Mouse (Mus musculus) embryonic facial prominence, embryonic 10.5 days (tissue): ENCODE results near the gene Prpf6. TPM values are rescaled to one million over a fixed set of nuclear protein-coding genes. Genes with fewer than 3 reads are reported as not detected.

Source experiments
- DNase-seq: peaks from one replicate; pipeline ENCODE4 v3.0.0-alpha.2; 2017; ENCODE audit warnings: low spot score
- H3K27ac ChIP-seq: fragments of 300-500 bp; sonication (generic); replicated peaks from 2 replicates; pipeline ENCODE4 v1.5.1; 2016; ENCODE audit warnings: mild to moderate bottlenecking
- H3K27me3 ChIP-seq: fragments of 300-500 bp; sonication (generic); replicated peaks from 2 replicates; pipeline ENCODE4 v1.6.1; 2016; ENCODE audit warnings: low read depth, mild to moderate bottlenecking; ENCODE audit not compliant: poor library complexity, severe bottlenecking
- H3K36me3 ChIP-seq: fragments of 300-500 bp; sonication (generic); replicated peaks from 2 replicates; pipeline ENCODE4 v1.6.1; 2016; ENCODE audit warnings: mild to moderate bottlenecking, moderate library complexity
- H3K4me1 ChIP-seq: fragments of 300-500 bp; sonication (generic); 2 replicates; pipeline ENCODE4 v1.6.1; 2016
- H3K4me3 ChIP-seq: fragments of 300-500 bp; sonication (generic); 2 replicates; pipeline ENCODE4 v1.5.1; 2016; ENCODE audit warnings: mild to moderate bottlenecking, moderate library complexity
- H3K9me3 ChIP-seq: fragments of 300-500 bp; sonication (generic); 2 replicates; pipeline ENCODE4 v1.6.1; 2016; ENCODE audit warnings: mild to moderate bottlenecking
- WGBS: fragments of 180-500 bp; shearing (Covaris S2); methylation state at CpG from one replicate; pipeline ENCODE4 v1.1.7; 2016; 5-methylcytosine and 5-hydroxymethylcytosine counted together
- polyA plus RNA-seq: library from polyadenylated mRNA; unstranded; fragments of >200 nt; fragmentation: Nextera tagmentation; extraction: Ambion mirVana; gene quantifications from 2 replicates; pipeline ENCODE4 v1.2.1, GENCODE M21; 2016

Gene Prpf6
- polyA plus RNA-seq, 1 experiment from 2014 or later = 77.2 TPM

- Histone ChIP-seq H3K36me3 (no peaks in the 10 kb centered on the region), H3K9me3 (no peaks in the 10 kb centered on the region), H3K27me3 (peaks cover 60% of the 10 kb centered on the region), H3K27ac (peak overlapping the region; percentile 73; the same call in 1 of the 2 replicates), H3K4me3 (no peak overlapping the region), H3K4me1 (peaks cover 61% of the 10 kb centered on the region)
- peak; percentile 53 for DNase-seq
- 54% methylated on average over 2 of the region's 2 CpGs for WGBS
Observed at GRCm38 (mm10) chr2:181676424-181676823, 84.8 kb downstream of the Prpf6 start.

GRCm38 (mm10) chr2:181677096-181677754 lies 85.6 kb downstream of the Prpf6 start:
- H3K4me3 ChIP-seq = no peak overlapping the region
- WGBS = 53% methylated on average over 5 of the region's 5 CpGs
- H3K27me3 ChIP-seq = peaks cover 54% of the 10 kb centered on the region
- peaks cover 59% of the 10 kb centered on the region for H3K4me1 ChIP-seq
- H3K9me3 ChIP-seq = no peaks in the 10 kb centered on the region
- peak overlapping the region; percentile 35; the same call in 1 of the 2 replicates for H3K27ac ChIP-seq
- DNase-seq = no peak
- H3K36me3 ChIP-seq = no peaks in the 10 kb centered on the region

- peak overlapping the region; percentile 35; the same call in 1 of the 2 replicates for H3K27ac ChIP-seq
Observed at GRCm38 (mm10) chr2:181677755-181678098, 86.1 kb downstream of the Prpf6 start.

DNA sequence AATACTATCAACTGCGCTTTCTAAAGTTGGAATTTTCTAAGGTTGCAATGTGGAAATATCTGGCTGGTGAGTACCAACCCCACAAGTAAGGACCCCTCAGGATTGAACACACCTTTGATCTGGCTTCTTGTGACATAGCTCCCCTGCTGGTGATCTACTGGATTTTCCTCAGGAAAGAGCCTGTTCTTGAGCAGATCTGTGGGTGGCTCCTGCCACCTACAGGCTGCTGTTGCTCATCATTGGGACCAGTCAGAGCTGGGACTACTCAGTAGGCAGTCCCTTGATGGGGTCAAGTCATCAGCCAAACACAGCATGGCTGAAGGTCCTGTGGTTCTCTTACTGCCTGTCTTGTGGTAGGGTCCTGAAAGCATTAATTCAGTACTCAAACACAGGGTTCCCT lies 87.1 kb downstream of the Prpf6 start:
- Histone ChIP-seq H3K9me3 (no peaks in the 10 kb centered on the region), H3K27me3 (peaks cover 38% of the 10 kb centered on the region), H3K27ac (no peak overlapping the region), H3K4me3 (peak overlapping the region; percentile 18; the same call in 1 of the 2 replicates), H3K36me3 (no peaks in the 10 kb centered on the region), H3K4me1 (peaks cover 51% of the 10 kb centered on the region)
- 38% methylated on average over 1 of the region's 1 CpGs for WGBS
- DNase-seq = peak; percentile 80

More at GRCm38 (mm10) chr2:181677755-181678098, 86.1 kb downstream of the Prpf6 start:
- peaks cover 49% of the 10 kb centered on the region for H3K27me3 ChIP-seq
- DNase-seq = no peak
- 53% methylated on average over 3 of the region's 3 CpGs for WGBS
- no peaks in the 10 kb centered on the region for H3K36me3 ChIP-seq
- H3K9me3 ChIP-seq = no peaks in the 10 kb centered on the region
- H3K4me1 ChIP-seq = peaks cover 59% of the 10 kb centered on the region
- H3K4me3 ChIP-seq = no peak overlapping the region

GRCm38 (mm10) chr2:181679951-181680715 lies 88.5 kb downstream of the Prpf6 start, which contains the start of gene Tcea2:
Tcea2 (plus strand) TSS chr2:181680310.
- H3K4me3 ChIP-seq = peak within 1 kb of the TSS; percentile 78
- H3K4me1 ChIP-seq = peaks cover 40% of the 10 kb centered on the region
- H3K36me3 ChIP-seq = peaks cover 6% of the 10 kb centered on the region; the same call in 1 of the 2 replicates
- H3K27ac ChIP-seq = peak within 1 kb of the TSS; percentile 90
- peak; percentile 86 for DNase-seq
- under 1% methylated on average over 69 of the region's 69 CpGs for WGBS
- no peaks in the 10 kb centered on the region for H3K9me3 ChIP-seq
- H3K27me3 ChIP-seq = peaks cover 26% of the 10 kb centered on the region

- peaks cover 12% of the 10 kb centered on the region for H3K36me3 ChIP-seq
- H3K27me3 ChIP-seq = peaks cover 26% of the 10 kb centered on the region
- peaks cover 34% of the 10 kb centered on the region for H3K4me1 ChIP-seq
- peak overlapping the region; percentile 78 for H3K4me3 ChIP-seq
- peak overlapping the region; percentile 90 for H3K27ac ChIP-seq
- DNase-seq = no peak
- no peaks in the 10 kb centered on the region for H3K9me3 ChIP-seq
- WGBS = 17% methylated on average over 7 of the region's 7 CpGs
Observed at GRCm38 (mm10) chr2:181680716-181681117, 89.0 kb downstream of the Prpf6 start.

DNA sequence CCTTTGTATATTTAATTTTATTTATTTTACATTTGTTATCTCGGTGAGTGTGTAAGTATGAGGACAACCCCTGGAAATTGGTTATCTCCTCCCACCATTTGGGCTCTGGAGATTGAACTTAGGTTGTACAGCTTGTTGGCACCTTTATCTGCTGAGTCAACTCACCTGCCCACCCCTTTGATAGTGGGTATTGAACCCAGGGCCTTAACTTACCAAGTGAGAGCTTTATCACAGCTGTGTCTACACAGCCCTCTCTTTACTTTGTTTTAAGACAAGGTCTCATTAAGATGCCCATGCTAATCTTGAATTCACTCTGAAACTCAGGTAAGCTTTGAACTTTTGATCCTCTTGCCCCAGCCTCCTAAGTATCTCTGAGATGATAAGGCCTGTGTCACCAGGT lies 90.3 kb downstream of the Prpf6 start:
- Histone ChIP-seq H3K9me3 (no peaks in the 10 kb centered on the region), H3K4me1 (peaks cover 25% of the 10 kb centered on the region), H3K36me3 (peaks cover 25% of the 10 kb centered on the region), H3K27me3 (peaks cover 23% of the 10 kb centered on the region), H3K27ac (no peak overlapping the region), H3K4me3 (no peak overlapping the region)
- 89% methylated on average over 1 of the region's 1 CpGs for WGBS
- no peak for DNase-seq

GRCm38 (mm10) chr2:181683381-181683780 lies 91.7 kb downstream of the Prpf6 start:
- Histone ChIP-seq H3K27me3 (peaks cover 10% of the 10 kb centered on the region), H3K9me3 (no peaks in the 10 kb centered on the region), H3K4me1 (peaks cover 22% of the 10 kb centered on the region), H3K27ac (no peak overlapping the region), H3K36me3 (peaks cover 39% of the 10 kb centered on the region), H3K4me3 (no peak overlapping the region)
- no peak for DNase-seq
- WGBS = 62% methylated on average over 4 of the region's 4 CpGs

DNA sequence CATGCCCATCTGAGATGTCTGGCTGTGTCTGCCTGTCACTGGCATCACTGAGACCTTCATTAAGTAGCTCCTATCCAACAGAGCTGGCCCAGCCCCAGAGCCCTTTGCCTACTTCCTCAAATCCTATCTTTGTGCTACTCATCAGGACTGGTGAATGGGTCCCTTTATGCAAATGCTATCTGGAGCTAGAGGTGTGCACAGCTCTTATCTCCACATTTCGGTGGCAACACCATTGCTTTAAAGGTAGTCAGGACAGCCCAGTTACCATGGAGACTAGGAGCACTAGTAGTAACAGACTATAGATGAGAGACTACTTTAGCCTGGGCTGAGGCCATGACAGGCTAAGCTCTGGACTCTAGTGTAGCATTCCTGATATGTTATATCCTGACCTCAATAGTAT lies 93.0 kb downstream of the Prpf6 start:
- Histone ChIP-seq H3K27me3 (peaks cover 10% of the 10 kb centered on the region), H3K27ac (no peak overlapping the region), H3K4me3 (no peak overlapping the region), H3K36me3 (peaks cover 52% of the 10 kb centered on the region), H3K9me3 (no peaks in the 10 kb centered on the region), H3K4me1 (peaks cover 17% of the 10 kb centered on the region)
- WGBS = 83% methylated on average over 1 of the region's 1 CpGs
- DNase-seq = no peak

GRCm38 (mm10) chr2:181685686-181686085 lies 94.0 kb downstream of the Prpf6 start:
- Histone ChIP-seq H3K27me3 (peaks cover 9% of the 10 kb centered on the region), H3K4me1 (peaks cover 10% of the 10 kb centered on the region), H3K36me3 (peaks cover 62% of the 10 kb centered on the region), H3K4me3 (no peak overlapping the region), H3K9me3 (no peaks in the 10 kb centered on the region), H3K27ac (no peak overlapping the region)
- DNase-seq = no peak
- 90% methylated on average over 4 of the region's 4 CpGs for WGBS

DNA sequence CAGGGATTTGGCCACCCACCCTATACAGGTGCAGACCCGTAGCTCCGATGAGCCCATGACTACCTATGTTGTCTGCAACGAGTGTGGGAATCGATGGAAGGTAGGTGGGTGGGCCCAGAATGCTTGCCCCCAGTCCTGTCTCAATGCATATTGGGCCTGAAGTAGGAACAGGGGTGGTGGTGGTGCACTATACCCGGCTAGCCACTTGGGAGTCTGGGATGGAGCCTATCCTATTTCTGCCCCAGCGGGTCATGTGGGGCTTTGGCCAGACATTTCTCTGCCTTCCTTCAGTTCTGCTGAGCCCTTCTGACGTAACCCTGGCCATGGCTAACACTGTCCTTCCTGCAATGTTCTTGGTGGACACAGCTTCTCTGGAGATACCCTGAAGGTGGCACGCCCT lies 95.9 kb downstream of the Prpf6 start:
- no peaks in the 10 kb centered on the region for H3K9me3 ChIP-seq
- peaks cover 70% of the 10 kb centered on the region for H3K36me3 ChIP-seq
- no peak overlapping the region for H3K4me3 ChIP-seq
- no peaks in the 10 kb centered on the region for H3K27me3 ChIP-seq
- H3K27ac ChIP-seq = no peak overlapping the region
- peaks cover 14% of the 10 kb centered on the region for H3K4me1 ChIP-seq
- 92% methylated on average over 8 of the region's 8 CpGs for WGBS
- DNase-seq = no peak

- no peak overlapping the region for H3K4me3 ChIP-seq
- H3K4me1 ChIP-seq = peaks cover 32% of the 10 kb centered on the region
- H3K27ac ChIP-seq = no peak overlapping the region
- peaks cover 67% of the 10 kb centered on the region for H3K36me3 ChIP-seq
- no peaks in the 10 kb centered on the region for H3K9me3 ChIP-seq
- no peak for DNase-seq
- 93% methylated on average over 10 of the region's 10 CpGs for WGBS
- H3K27me3 ChIP-seq = peaks cover 3% of the 10 kb centered on the region
Observed at GRCm38 (mm10) chr2:181689466-181690160, 97.9 kb downstream of the Prpf6 start.
